Mouse (Mus musculus) thymus, adult 2 months (tissue): ENCODE results near the gene Tmem230.

Experiments used
- CTCF ChIP-seq: fragments of 200-500 bp; IDR thresholded peaks from 2 replicates; pipeline ENCODE4 v1.5.1; 2012; ENCODE audit warnings: mild to moderate bottlenecking, control low read depth, low read length, moderate library complexity, borderline replicate concordance; ENCODE audit not compliant: control insufficient read depth, poor library complexity, insufficient read depth; ENCODE audit errors: extremely low read depth
- POLR2A ChIP-seq: fragments of 200-500 bp; IDR thresholded peaks from 2 replicates; pipeline ENCODE4 v1.6.1; 2012; ENCODE audit warnings: mild to moderate bottlenecking, low read length, control low read depth, moderate library complexity; ENCODE audit not compliant: control insufficient read depth, poor library complexity, insufficient read depth; ENCODE audit errors: extremely low read depth

DNA sequence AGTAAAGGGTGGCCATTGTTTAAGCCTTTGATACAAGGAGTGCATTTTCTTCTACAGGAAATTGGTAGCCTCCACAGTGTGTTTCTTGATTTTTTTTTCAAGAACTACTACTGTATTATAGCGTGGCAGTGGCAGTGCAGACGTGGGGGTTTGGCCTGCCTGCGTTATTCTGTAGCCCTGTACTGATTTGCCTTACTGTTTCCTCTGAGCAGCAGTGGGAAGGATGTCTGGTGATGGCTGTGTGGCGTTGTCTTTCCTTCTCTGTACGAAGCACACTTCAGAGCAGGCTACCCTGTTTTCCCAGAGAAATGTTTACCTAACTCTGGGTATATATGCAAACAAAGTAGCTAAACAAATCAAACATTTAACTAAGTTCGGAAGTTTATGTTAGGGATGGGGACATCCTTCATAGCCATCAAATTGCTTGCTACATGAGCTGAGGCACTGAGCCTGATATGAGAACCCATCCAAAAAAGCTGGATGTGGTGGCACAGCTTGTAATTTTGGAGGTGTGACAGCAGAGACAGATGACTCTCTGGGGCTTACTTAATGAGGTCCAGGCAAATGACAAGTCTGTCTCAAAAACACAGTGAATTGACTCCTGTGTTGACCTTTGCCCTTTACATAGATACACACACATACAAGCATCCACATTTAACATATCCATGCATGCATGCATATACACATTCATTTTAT lies 25.2 kb upstream of the Tmem230 start:
- TF ChIP-seq CTCF (no peak), POLR2A (no peak)
